Mouse (Mus musculus): ENCODE measurements around the gene 2010111I01Rik. TPM values are rescaled to one million over a fixed set of nuclear protein-coding genes. Genes with fewer than 3 reads are reported as not detected.

2010111I01Rik gene
- total RNA-seq, 1 experiment = 58.3 TPM

DNA sequence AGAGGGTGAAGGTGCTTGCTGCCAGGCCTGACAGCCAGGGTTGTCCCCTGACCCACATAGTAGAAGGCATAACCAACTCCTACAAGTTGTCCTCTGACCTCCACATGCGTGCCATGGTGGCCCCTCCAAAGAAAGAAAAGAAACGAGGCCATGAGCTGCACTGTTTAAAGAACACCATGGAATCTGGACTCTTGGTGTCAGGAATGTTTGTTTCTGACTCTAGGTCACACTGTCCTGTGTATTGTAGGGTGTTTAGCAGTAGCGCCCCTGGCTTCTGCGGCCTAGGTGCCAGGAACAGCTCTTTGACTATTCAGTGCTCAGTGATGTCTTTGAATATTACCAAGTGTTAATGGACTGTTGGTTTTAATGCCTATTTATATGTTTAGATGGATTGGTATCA lies 8.4 kb downstream of the 2010111I01Rik start:
- H3K9me3 ChIP-seq (ENCODE audit: control insufficient read depth, insufficient read depth, low read depth, low read length) = no peaks in the 10 kb centered on the region
- in situ Hi-C loops (cut with MboI; ENCODE audit: low sequenced_read_pairs in 2 of 2, unreplicated experiment in 2 of 2) = no loop called here
- H3K27ac ChIP-seq (ENCODE audit: insufficient read depth, low read depth, low read length, poor library complexity, severe bottlenecking) = no peak overlapping the region
- DNase-seq (ENCODE audit: low read depth, low spot score) = no peak
- H3K4me1 ChIP-seq (ENCODE audit: control insufficient read depth in 2 of 2, insufficient read depth in 2 of 2, low read length in 2 of 2, poor library complexity in 1 of 2) = no peaks in the 10 kb centered on the region
- no peak overlapping the region for H3K4me3 ChIP-seq (ENCODE audit: insufficient read depth in 1 of 2, low read depth in 1 of 2, low read length in 2 of 2, poor library complexity in 1 of 2, severe bottlenecking in 1 of 2)
- no peak overlapping the region for H3K9ac ChIP-seq (ENCODE audit: insufficient read depth, low read depth, low read length, poor library complexity, severe bottlenecking)
- TF ChIP-seq CHD2 (IDR thresholded peaks at IDR 0.05; ENCODE audit: low read depth, low read length) (no peak), HCFC1 (IDR thresholded peaks at IDR 0.05; ENCODE audit: borderline replicate concordance, insufficient read depth, low read length) (no peak), ZNF384 (IDR thresholded peaks at IDR 0.05; ENCODE audit: low read depth, low read length) (no peak), MAFK (IDR thresholded peaks at IDR 0.05; ENCODE audit: insufficient read depth, low read depth, low read length) (no peak), ZC3H11A (IDR thresholded peaks at IDR 0.05; ENCODE audit: borderline replicate concordance, low read depth, low read length) (no peak)
- H3K36me3 ChIP-seq (ENCODE audit: control insufficient read depth, insufficient read depth, low read length, poor library complexity, severe bottlenecking) = no peaks in the 10 kb centered on the region

GRCm38 (mm10) chr13:62978104-62978503 lies 13.4 kb downstream of the 2010111I01Rik start:
- H3K4me1 ChIP-seq (ENCODE audit: control insufficient read depth in 2 of 2, insufficient read depth in 2 of 2, low read length in 2 of 2, poor library complexity in 1 of 2) = no peaks in the 10 kb centered on the region
- H3K9me3 ChIP-seq (ENCODE audit: control insufficient read depth, insufficient read depth, low read depth, low read length) = no peaks in the 10 kb centered on the region
- H3K9ac ChIP-seq (ENCODE audit: insufficient read depth, low read depth, low read length, poor library complexity, severe bottlenecking) = no peak overlapping the region
- H3K36me3 ChIP-seq (ENCODE audit: control insufficient read depth, insufficient read depth, low read length, poor library complexity, severe bottlenecking) = no peaks in the 10 kb centered on the region
- no peak for DNase-seq (ENCODE audit: low read depth, low spot score)
- no peak for TF ChIP-seq CHD2 (IDR thresholded peaks at IDR 0.05; ENCODE audit: low read depth, low read length)
- no peak for TF ChIP-seq ZC3H11A (IDR thresholded peaks at IDR 0.05; ENCODE audit: borderline replicate concordance, low read depth, low read length)
- no peak for TF ChIP-seq ZNF384 (IDR thresholded peaks at IDR 0.05; ENCODE audit: low read depth, low read length)
- no peak for TF ChIP-seq HCFC1 (IDR thresholded peaks at IDR 0.05; ENCODE audit: borderline replicate concordance, insufficient read depth, low read length)
- TF ChIP-seq MAFK (IDR thresholded peaks at IDR 0.05; ENCODE audit: insufficient read depth, low read depth, low read length) = no peak
- in situ Hi-C loops (cut with MboI; ENCODE audit: low sequenced_read_pairs in 2 of 2, unreplicated experiment in 2 of 2) = no loop called here
- H3K27ac ChIP-seq (ENCODE audit: insufficient read depth, low read depth, low read length, poor library complexity, severe bottlenecking) = no peak overlapping the region
- no peak overlapping the region for H3K4me3 ChIP-seq (ENCODE audit: insufficient read depth in 1 of 2, low read depth in 1 of 2, low read length in 2 of 2, poor library complexity in 1 of 2, severe bottlenecking in 1 of 2)

- TF ChIP-seq CHD2 (IDR thresholded peaks at IDR 0.05; ENCODE audit: low read depth, low read length) (no peak), ZC3H11A (IDR thresholded peaks at IDR 0.05; ENCODE audit: borderline replicate concordance, low read depth, low read length) (no peak), MAFK (IDR thresholded peaks at IDR 0.05; ENCODE audit: insufficient read depth, low read depth, low read length) (no peak), ZNF384 (IDR thresholded peaks at IDR 0.05; ENCODE audit: low read depth, low read length) (no peak), HCFC1 (IDR thresholded peaks at IDR 0.05; ENCODE audit: borderline replicate concordance, insufficient read depth, low read length) (no peak)
- in situ Hi-C loops (cut with MboI; ENCODE audit: low sequenced_read_pairs in 2 of 2, unreplicated experiment in 2 of 2) = no loop called here
- H3K4me1 ChIP-seq (ENCODE audit: control insufficient read depth in 2 of 2, insufficient read depth in 2 of 2, low read length in 2 of 2, poor library complexity in 1 of 2) = no peaks in the 10 kb centered on the region
- no peaks in the 10 kb centered on the region for H3K36me3 ChIP-seq (ENCODE audit: control insufficient read depth, insufficient read depth, low read length, poor library complexity, severe bottlenecking)
- H3K9ac ChIP-seq (ENCODE audit: insufficient read depth, low read depth, low read length, poor library complexity, severe bottlenecking) = no peak overlapping the region
- H3K9me3 ChIP-seq (ENCODE audit: control insufficient read depth, insufficient read depth, low read depth, low read length) = no peaks in the 10 kb centered on the region
- no peak overlapping the region for H3K4me3 ChIP-seq (ENCODE audit: insufficient read depth in 1 of 2, low read depth in 1 of 2, low read length in 2 of 2, poor library complexity in 1 of 2, severe bottlenecking in 1 of 2)
- no peak overlapping the region for H3K27ac ChIP-seq (ENCODE audit: insufficient read depth, low read depth, low read length, poor library complexity, severe bottlenecking)
- no peak for DNase-seq (ENCODE audit: low read depth, low spot score)
These were observed 14.1 kb downstream of the 2010111I01Rik start for GRCm38 (mm10) chr13:62978784-62979183.

GRCm38 (mm10) chr13:62979215-62979614 lies 14.5 kb downstream of the 2010111I01Rik start:
- Histone ChIP-seq H3K27ac (ENCODE audit: insufficient read depth, low read depth, low read length, poor library complexity, severe bottlenecking) (no peak overlapping the region), H3K36me3 (ENCODE audit: control insufficient read depth, insufficient read depth, low read length, poor library complexity, severe bottlenecking) (no peaks in the 10 kb centered on the region), H3K9ac (ENCODE audit: insufficient read depth, low read depth, low read length, poor library complexity, severe bottlenecking) (no peak overlapping the region), H3K9me3 (ENCODE audit: control insufficient read depth, insufficient read depth, low read depth, low read length) (no peaks in the 10 kb centered on the region), H3K4me1 (ENCODE audit: control insufficient read depth in 2 of 2, insufficient read depth in 2 of 2, low read length in 2 of 2, poor library complexity in 1 of 2) (no peaks in the 10 kb centered on the region), H3K4me3 (ENCODE audit: insufficient read depth in 1 of 2, low read depth in 1 of 2, low read length in 2 of 2, poor library complexity in 1 of 2, severe bottlenecking in 1 of 2) (no peak overlapping the region)
- in situ Hi-C loops (cut with MboI; ENCODE audit: low sequenced_read_pairs in 2 of 2, unreplicated experiment in 2 of 2) = no loop called here
- DNase-seq (ENCODE audit: low read depth, low spot score) = no peak
- no peak for TF ChIP-seq HCFC1 (IDR thresholded peaks at IDR 0.05; ENCODE audit: borderline replicate concordance, insufficient read depth, low read length)
- no peak for TF ChIP-seq ZNF384 (IDR thresholded peaks at IDR 0.05; ENCODE audit: low read depth, low read length)
- TF ChIP-seq MAFK (IDR thresholded peaks at IDR 0.05; ENCODE audit: insufficient read depth, low read depth, low read length) = no peak
- TF ChIP-seq CHD2 (IDR thresholded peaks at IDR 0.05; ENCODE audit: low read depth, low read length) = no peak
- TF ChIP-seq ZC3H11A (IDR thresholded peaks at IDR 0.05; ENCODE audit: borderline replicate concordance, low read depth, low read length) = no peak

DNA sequence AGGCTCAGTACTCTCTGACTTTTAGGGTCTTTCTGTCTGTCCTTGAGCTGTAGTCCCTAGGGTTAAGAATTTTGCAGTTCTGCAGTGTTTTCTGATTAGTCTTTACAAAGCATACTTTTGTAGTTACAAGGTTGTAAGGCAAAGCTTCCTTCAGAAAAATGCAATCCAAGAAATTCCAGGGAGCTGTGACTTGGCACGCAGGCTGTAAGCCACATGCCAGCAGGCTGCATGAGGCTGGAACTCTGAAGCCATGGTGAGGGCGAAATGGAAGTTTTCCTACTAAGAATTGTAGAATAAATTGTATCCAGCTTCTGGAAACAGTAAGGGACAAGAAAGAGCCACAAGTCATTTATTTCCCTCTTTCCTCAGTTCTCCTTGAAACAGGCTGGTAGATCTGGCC lies 15.4 kb downstream of the 2010111I01Rik start:
- H3K4me1 ChIP-seq (ENCODE audit: control insufficient read depth in 2 of 2, insufficient read depth in 2 of 2, low read length in 2 of 2, poor library complexity in 1 of 2) = no peaks in the 10 kb centered on the region
- no peak overlapping the region for H3K9ac ChIP-seq (ENCODE audit: insufficient read depth, low read depth, low read length, poor library complexity, severe bottlenecking)
- in situ Hi-C loops (cut with MboI; ENCODE audit: low sequenced_read_pairs in 2 of 2, unreplicated experiment in 2 of 2) = no loop called here
- H3K27ac ChIP-seq (ENCODE audit: insufficient read depth, low read depth, low read length, poor library complexity, severe bottlenecking) = no peak overlapping the region
- TF ChIP-seq HCFC1 (IDR thresholded peaks at IDR 0.05; ENCODE audit: borderline replicate concordance, insufficient read depth, low read length) = no peak
- no peak for TF ChIP-seq ZNF384 (IDR thresholded peaks at IDR 0.05; ENCODE audit: low read depth, low read length)
- no peak overlapping the region for H3K4me3 ChIP-seq (ENCODE audit: insufficient read depth in 1 of 2, low read depth in 1 of 2, low read length in 2 of 2, poor library complexity in 1 of 2, severe bottlenecking in 1 of 2)
- no peak for DNase-seq (ENCODE audit: low read depth, low spot score)
- no peaks in the 10 kb centered on the region for H3K36me3 ChIP-seq (ENCODE audit: control insufficient read depth, insufficient read depth, low read length, poor library complexity, severe bottlenecking)
- no peaks in the 10 kb centered on the region for H3K9me3 ChIP-seq (ENCODE audit: control insufficient read depth, insufficient read depth, low read depth, low read length)
